Mouse (Mus musculus) lung, adult 2 months (tissue): ENCODE measurements at regions not wholly inside any gene's neighbourhood (a gene's known extent, or its start where the extent isn't known, plus 50 kb on each side); places are given as distances from the start of the nearest gene placed in this dataset.

ENCODE experiments used
- CTCF ChIP-seq: fragments of 200-500 bp; IDR thresholded peaks from 2 replicates; pipeline ENCODE4 v1.5.1; 2011; ENCODE audit warnings: mild to moderate bottlenecking, low read length, control low read depth; ENCODE audit not compliant: insufficient read depth
- POLR2A ChIP-seq: fragments of 200-500 bp; IDR thresholded peaks from 2 replicates; pipeline ENCODE4 v1.6.1; 2011; ENCODE audit warnings: low read depth, mild to moderate bottlenecking, control low read depth, low read length, borderline replicate concordance; ENCODE audit errors: extremely low read depth

GRCm38 (mm10) chr14:58390741-58391140, 320.4 kb downstream of the Fgf9 start:
- TF ChIP-seq CTCF (no peak), POLR2A (no peak)
